Mouse (Mus musculus): ENCODE results near the gene Lamtor1. TPM values are rescaled to one million over a fixed set of nuclear protein-coding genes. Genes with fewer than 3 reads are reported as not detected.

Gene Lamtor1
- 138 TPM for polyA plus RNA-seq (2017; shearing (Covaris generic))

GRCm38 (mm10) chr7:101905561-101906286 lies at the start of gene Lamtor1:
Gene Lamtor1, plus strand, starts transcription at chr7:101905904.

GRCm38 (mm10) chr7:101857094-101857493 lies 48.6 kb upstream of the Lamtor1 start, which contains the start of gene Folr2:
Gene Folr2, minus strand, starts transcription at chr7:101857194.

GRCm38 (mm10) chr7:101863415-101863814 lies 42.3 kb upstream of the Lamtor1 start, which contains the start of gene Anapc15:
Gene Anapc15, plus strand, starts transcription at chr7:101863715.

GRCm38 (mm10) chr7:101870629-101871028 lies 35.1 kb upstream of the Lamtor1 start, which contains the start of gene Folr1:
Gene Folr1, minus strand, starts transcription at chr7:101870788.

GRCm38 (mm10) chr7:101906287-101906681 lies 580 bp downstream of the Lamtor1 start, which contains the start of gene Tomt:
Gene Tomt, minus strand, starts transcription at chr7:101906359.

GRCm38 (mm10) chr7:101933751-101934240 lies 28.1 kb downstream of the Lamtor1 start, which contains the start of the genes Lrrc51 and Numa1:
Gene Lrrc51, minus strand, starts transcription at chr7:101933895.
Gene Numa1, plus strand, starts transcription at chr7:101934111.

Other genes with a start within 250 kb of the Lamtor1 start
- gene Clpb, start 242.3 kb upstream of the Lamtor1 start, polyA plus RNA-seq (2017; shearing (Covaris generic)): 23.0 TPM
- not detected for gene Phox2a, start 87.6 kb upstream of the Lamtor1 start, polyA plus RNA-seq (2017; shearing (Covaris generic))
- gene Inppl1, start 67.7 kb upstream of the Lamtor1 start, polyA plus RNA-seq (2017; shearing (Covaris generic)): 7.6 TPM
- 0.45 TPM for gene Folr2, start 48.7 kb upstream of the Lamtor1 start, polyA plus RNA-seq (2017; shearing (Covaris generic))
- 45.9 TPM for gene Anapc15, start 42.2 kb upstream of the Lamtor1 start, polyA plus RNA-seq (2017; shearing (Covaris generic))
- not detected for gene Folr1, start 35.1 kb upstream of the Lamtor1 start, polyA plus RNA-seq (2017; shearing (Covaris generic))
- 0.77 TPM for gene Tomt, start 455 bp downstream of the Lamtor1 start, polyA plus RNA-seq (2017; shearing (Covaris generic))
- 3.8 TPM for gene Lrrc51, start 28.0 kb downstream of the Lamtor1 start, polyA plus RNA-seq (2017; shearing (Covaris generic))
- 153 TPM for gene Numa1, start 28.2 kb downstream of the Lamtor1 start, polyA plus RNA-seq (2017; shearing (Covaris generic))
- gene Il18bp, start 112.8 kb downstream of the Lamtor1 start, polyA plus RNA-seq (2017; shearing (Covaris generic)): 6.2 TPM
- 21.9 TPM for gene Rnf121, start 159.6 kb downstream of the Lamtor1 start, polyA plus RNA-seq (2017; shearing (Covaris generic))
- gene Xndc1, start 159.6 kb downstream of the Lamtor1 start, polyA plus RNA-seq (2017; shearing (Covaris generic)): 29.7 TPM
- gene Xntrpc, start 159.8 kb downstream of the Lamtor1 start, polyA plus RNA-seq (2017; shearing (Covaris generic)): 0.99 TPM
- not detected for gene Trpc2, start 177.2 kb downstream of the Lamtor1 start, polyA plus RNA-seq (2017; shearing (Covaris generic))
- gene Art1, start 195.8 kb downstream of the Lamtor1 start, polyA plus RNA-seq (2017; shearing (Covaris generic)): 0.12 TPM
- 0.92 TPM for gene Art5, start 203.6 kb downstream of the Lamtor1 start, polyA plus RNA-seq (2017; shearing (Covaris generic))
- not detected for gene Chrna10, start 210.9 kb downstream of the Lamtor1 start, polyA plus RNA-seq (2017; shearing (Covaris generic))